Mouse (Mus musculus): Measurements from ENCODE around the gene Krtap28-13. TPM values are rescaled to one million over a fixed set of nuclear protein-coding genes. Genes with fewer than 3 reads are reported as not detected.

Krtap28-13 gene
- polyA plus RNA-seq, 1 experiment: not detected

DNA sequence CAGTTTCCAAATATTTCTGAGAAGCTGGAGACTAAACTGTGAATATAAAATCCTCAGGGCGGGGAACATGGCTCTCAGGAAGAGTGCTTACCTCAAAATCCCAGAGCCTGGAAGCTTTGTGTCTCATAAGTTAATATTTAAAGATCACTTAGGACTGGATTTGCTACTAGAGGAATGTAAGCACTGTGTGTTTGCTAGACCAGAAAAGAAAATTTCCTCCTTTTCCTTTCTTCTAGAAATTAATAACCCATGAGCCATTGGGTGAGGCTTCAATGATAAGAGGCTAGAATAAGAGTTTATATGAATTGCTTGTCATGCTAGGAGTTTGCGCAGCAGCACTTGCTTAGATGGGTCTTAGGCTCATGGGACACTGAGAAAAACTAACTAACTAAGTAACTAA is 24.1 kb downstream of the Krtap28-13 start:
- TF ChIP-seq CTCF (IDR thresholded peaks at IDR 0.05; ENCODE audit: borderline replicate concordance, insufficient read depth, low read length): no peak
- no peak for TF ChIP-seq POLR2A (IDR thresholded peaks at IDR 0.05; ENCODE audit: low read depth, low read length)

DNA sequence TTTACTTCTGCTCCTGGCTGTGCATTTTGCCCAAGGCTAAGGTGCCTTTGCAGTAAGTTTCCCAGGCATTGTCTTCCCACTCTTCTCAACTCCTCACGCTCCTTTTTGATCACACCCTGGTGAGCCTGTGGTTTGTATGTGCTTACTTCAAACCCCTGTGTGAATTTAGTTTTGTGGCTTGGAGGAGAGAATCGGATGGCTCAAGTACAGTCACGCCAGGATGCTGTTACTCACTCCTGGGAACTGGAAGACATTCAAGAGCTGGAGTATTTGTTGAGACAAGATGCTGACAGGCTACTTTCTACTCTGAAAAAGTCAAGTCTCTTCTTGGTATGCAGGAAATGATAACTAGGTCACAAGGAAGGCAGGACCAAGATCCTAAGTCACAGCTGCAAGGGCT is 30.5 kb downstream of the Krtap28-13 start:
- Histone ChIP-seq H3K4me1 (ENCODE audit: control insufficient read depth, insufficient read depth, low read length) (peaks cover 5% of the 10 kb centered on the region), H3K4me3 (ENCODE audit: insufficient read depth, low read length) (no peak overlapping the region), H3K27ac (ENCODE audit: insufficient read depth, low read length) (peak overlapping the region; percentile 86)
- TF ChIP-seq CTCF (IDR thresholded peaks at IDR 0.05; ENCODE audit: borderline replicate concordance, insufficient read depth, low read length) (no peak), POLR2A (IDR thresholded peaks at IDR 0.05; ENCODE audit: low read depth, low read length) (0 out of 2 replicates have a peak, but pooled peaks have one; percentile 21)

More for the DNA sequence above, 24.1 kb downstream of the Krtap28-13 start:
- no peaks in the 10 kb centered on the region for H3K4me1 ChIP-seq (ENCODE audit: control insufficient read depth, insufficient read depth, low read length)
- H3K27ac ChIP-seq (ENCODE audit: insufficient read depth, low read length): no peak overlapping the region
- H3K4me3 ChIP-seq (ENCODE audit: insufficient read depth, low read length): no peak overlapping the region

DNA sequence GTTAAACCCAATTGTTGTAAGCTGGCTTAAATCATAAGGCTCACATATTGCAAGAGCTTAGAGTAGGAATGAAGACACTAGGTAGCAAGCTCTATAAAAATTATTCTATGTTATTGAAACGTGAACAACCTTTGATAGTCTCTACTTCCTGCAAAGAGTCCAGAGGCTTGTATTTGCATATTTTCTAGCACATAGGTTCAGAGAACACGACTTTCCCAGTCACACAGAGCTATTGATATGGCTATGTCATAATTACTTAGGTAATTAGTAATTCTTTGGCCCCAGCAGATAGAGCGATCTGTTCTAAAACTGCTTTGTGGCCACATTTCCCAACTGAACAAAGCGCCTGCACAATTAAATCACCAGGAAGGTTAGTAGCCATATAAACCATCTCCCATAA is 36.2 kb downstream of the Krtap28-13 start:
- Histone ChIP-seq H3K4me1 (ENCODE audit: control insufficient read depth, insufficient read depth, low read length) (peaks cover 16% of the 10 kb centered on the region), H3K27ac (ENCODE audit: insufficient read depth, low read length) (peak overlapping the region; percentile 86), H3K4me3 (ENCODE audit: insufficient read depth, low read length) (no peak overlapping the region)
- TF ChIP-seq CTCF (IDR thresholded peaks at IDR 0.05; ENCODE audit: borderline replicate concordance, insufficient read depth, low read length) (no peak), POLR2A (IDR thresholded peaks at IDR 0.05; ENCODE audit: low read depth, low read length) (no peak)

DNA sequence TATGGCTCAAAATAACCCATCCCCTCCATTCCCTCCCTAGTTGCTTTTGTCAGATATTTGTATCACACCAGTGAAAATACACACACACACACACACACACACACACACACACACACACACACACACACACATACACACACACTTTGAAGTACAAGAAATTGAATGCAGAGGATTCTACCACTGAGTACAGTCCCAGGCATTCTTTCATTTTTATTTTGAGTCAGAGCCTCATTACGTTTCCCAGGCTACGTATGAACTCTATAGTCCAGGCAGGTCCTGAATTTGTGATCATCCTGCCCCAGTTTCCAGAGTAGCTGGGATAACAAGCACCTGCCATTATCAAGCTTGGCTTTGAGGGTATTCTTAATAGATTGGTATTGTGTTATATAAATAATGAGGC is 38.4 kb downstream of the Krtap28-13 start:
- no peak for TF ChIP-seq POLR2A (IDR thresholded peaks at IDR 0.05; ENCODE audit: low read depth, low read length)
- no peak for TF ChIP-seq CTCF (IDR thresholded peaks at IDR 0.05; ENCODE audit: borderline replicate concordance, insufficient read depth, low read length)
- Histone ChIP-seq H3K4me1 (ENCODE audit: control insufficient read depth, insufficient read depth, low read length) (peaks cover 18% of the 10 kb centered on the region), H3K4me3 (ENCODE audit: insufficient read depth, low read length) (no peak overlapping the region), H3K27ac (ENCODE audit: insufficient read depth, low read length) (peak overlapping the region; percentile 92)

DNA sequence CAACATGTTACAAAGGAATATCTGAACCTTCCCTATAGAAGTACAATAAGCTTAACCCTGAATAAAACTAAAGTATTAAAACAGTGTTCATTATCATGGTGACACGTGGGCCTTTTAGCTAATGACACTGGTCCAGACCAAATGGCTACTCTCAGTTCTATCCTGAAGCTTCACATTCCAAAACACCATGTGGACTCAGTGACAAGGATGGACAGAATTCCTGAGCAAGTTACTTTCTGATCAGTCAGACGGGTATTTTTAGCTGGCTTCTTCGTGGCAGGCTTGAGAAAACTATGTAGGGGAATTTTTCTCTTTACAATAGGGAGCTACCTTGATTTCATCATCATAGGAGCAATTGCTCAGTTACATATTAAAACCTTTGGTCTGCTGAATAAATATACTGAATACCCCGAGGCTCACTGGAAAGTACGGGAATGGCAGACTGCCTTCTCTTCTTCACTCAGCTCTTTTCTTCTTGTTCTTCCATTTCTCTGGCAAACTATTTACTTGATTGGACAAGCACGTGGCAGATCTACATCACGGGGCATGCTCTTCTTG is 38.9 kb downstream of the Krtap28-13 start:
- TF ChIP-seq POLR2A (IDR thresholded peaks at IDR 0.05; ENCODE audit: low read depth, low read length): no peak
- no peak for TF ChIP-seq CTCF (IDR thresholded peaks at IDR 0.05; ENCODE audit: borderline replicate concordance, insufficient read depth, low read length)
- Histone ChIP-seq H3K4me1 (ENCODE audit: control insufficient read depth, insufficient read depth, low read length) (peaks cover 18% of the 10 kb centered on the region), H3K4me3 (ENCODE audit: insufficient read depth, low read length) (no peak overlapping the region), H3K27ac (ENCODE audit: insufficient read depth, low read length) (peak overlapping the region; percentile 92)

DNA sequence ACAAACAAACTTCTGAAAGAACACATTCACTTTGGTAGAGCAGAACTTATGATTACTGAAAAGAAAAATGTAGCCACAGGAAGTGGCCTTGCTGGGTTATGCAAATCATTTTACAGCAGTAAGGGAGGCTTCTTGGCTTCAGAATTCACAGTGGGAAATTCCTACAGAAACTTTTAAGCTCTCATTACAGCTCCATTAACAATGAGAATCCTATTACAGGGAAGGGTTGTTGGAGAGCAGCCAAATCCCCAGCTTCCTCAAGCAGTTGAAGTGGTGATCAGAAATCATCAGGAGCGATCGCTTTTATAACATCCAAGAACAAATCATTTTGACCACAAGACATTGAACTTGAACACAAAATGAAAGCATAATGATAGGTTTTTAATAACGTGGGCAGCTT is 41.2 kb downstream of the Krtap28-13 start:
- H3K27ac ChIP-seq (ENCODE audit: insufficient read depth, low read length): peak overlapping the region; percentile 99
- TF ChIP-seq POLR2A (IDR thresholded peaks at IDR 0.05; ENCODE audit: low read depth, low read length) (no peak), CTCF (IDR thresholded peaks at IDR 0.05; ENCODE audit: borderline replicate concordance, insufficient read depth, low read length) (no peak)

DNA sequence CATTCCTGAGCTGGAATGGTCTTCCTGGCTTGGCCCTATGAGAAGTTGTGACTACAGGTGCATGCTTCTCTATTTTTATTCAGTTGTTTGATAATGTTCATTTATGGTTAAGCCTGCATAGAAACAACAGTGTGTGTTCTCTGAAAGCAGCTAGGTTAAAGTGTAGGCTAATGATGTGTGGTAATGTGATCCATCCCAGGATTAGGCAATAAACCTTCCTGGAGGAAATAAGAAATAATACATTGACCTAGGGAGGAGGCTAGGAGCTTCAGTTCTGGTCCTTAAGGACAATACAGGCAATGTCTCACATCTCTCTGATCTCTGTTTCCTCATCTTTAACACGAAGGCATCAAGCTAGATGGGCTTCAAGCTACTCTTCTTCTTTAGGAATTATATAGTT is 44.7 kb downstream of the Krtap28-13 start:
- H3K27ac ChIP-seq (ENCODE audit: insufficient read depth, low read length): no peak overlapping the region

More for the DNA sequence above, 41.2 kb downstream of the Krtap28-13 start:
- H3K4me1 ChIP-seq (ENCODE audit: control insufficient read depth, insufficient read depth, low read length): peaks cover 12% of the 10 kb centered on the region
- no peak overlapping the region for H3K4me3 ChIP-seq (ENCODE audit: insufficient read depth, low read length)

DNA sequence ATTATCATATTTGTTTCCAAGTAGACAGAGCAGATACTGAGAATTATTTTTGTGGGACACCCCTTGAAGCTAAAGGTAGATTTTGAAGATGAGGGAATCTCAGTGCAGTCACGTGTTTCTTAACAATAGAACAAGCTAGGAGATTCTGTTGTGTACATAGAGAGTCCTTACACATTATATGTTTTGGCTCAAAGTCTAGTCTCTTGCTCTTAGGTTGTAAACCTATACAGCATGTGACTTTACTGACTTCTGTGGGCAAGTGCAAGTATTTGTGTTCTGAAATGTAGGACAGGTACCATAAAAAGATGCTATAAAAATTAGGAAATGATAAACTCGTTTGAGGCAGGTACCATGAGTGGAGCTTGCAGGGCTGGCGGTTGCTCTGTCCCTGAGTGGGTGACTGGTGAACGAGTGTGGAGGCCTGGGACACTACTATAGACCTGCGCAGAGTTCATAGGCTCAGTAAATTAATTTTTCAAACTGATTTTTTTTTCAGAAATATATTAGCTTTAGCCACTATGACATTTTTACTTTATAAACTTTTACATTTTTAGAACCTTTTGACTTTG is 46.8 kb downstream of the Krtap28-13 start:
- Histone ChIP-seq H3K27ac (ENCODE audit: insufficient read depth, low read length) (no peak overlapping the region), H3K4me3 (ENCODE audit: insufficient read depth, low read length) (no peak overlapping the region), H3K4me1 (ENCODE audit: control insufficient read depth, insufficient read depth, low read length) (peaks cover 3% of the 10 kb centered on the region; the same call in 1 of the 2 replicates)
- TF ChIP-seq POLR2A (IDR thresholded peaks at IDR 0.05; ENCODE audit: low read depth, low read length) (no peak), CTCF (IDR thresholded peaks at IDR 0.05; ENCODE audit: borderline replicate concordance, insufficient read depth, low read length) (no peak)

More for the DNA sequence above, 44.7 kb downstream of the Krtap28-13 start:
- peaks cover 4% of the 10 kb centered on the region for H3K4me1 ChIP-seq (ENCODE audit: control insufficient read depth, insufficient read depth, low read length)
- no peak overlapping the region for H3K4me3 ChIP-seq (ENCODE audit: insufficient read depth, low read length)
- no peak for TF ChIP-seq POLR2A (IDR thresholded peaks at IDR 0.05; ENCODE audit: low read depth, low read length)
- no peak for TF ChIP-seq CTCF (IDR thresholded peaks at IDR 0.05; ENCODE audit: borderline replicate concordance, insufficient read depth, low read length)

DNA sequence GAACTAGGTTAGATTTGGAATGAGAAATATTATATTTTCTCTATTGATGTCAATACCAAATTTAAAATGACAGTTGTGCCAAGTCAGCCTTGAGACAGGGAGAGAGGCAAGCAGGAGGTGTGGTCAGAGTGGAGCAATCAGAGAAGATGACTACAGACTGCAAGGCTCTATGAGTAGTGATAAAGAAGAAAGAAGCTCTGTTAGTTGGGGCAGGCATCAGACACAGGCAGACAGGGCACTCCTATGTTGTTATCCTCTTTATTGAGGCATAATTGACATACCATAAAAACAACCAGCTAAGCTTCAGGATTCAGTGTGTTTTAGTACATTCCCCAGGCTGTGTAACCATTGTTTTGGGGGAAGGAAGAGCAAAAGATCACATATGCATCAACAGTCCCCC is 50.3 kb downstream of the Krtap28-13 start:
- no peak overlapping the region for H3K4me3 ChIP-seq (ENCODE audit: insufficient read depth, low read length)
- H3K4me1 ChIP-seq (ENCODE audit: control insufficient read depth, insufficient read depth, low read length): peaks cover 2% of the 10 kb centered on the region; the same call in 1 of the 2 replicates
- no peak overlapping the region for H3K27ac ChIP-seq (ENCODE audit: insufficient read depth, low read length)
- TF ChIP-seq CTCF (IDR thresholded peaks at IDR 0.05; ENCODE audit: borderline replicate concordance, insufficient read depth, low read length) (no peak), POLR2A (IDR thresholded peaks at IDR 0.05; ENCODE audit: low read depth, low read length) (no peak)

Other genes with a start within 250 kb of the Krtap28-13 start
- gene Agfg1, start 221.4 kb upstream of the Krtap28-13 start, polyA plus RNA-seq (2011; ENCODE audit: insufficient read length, low read depth, missing spikeins): 75.1 and 77.5 TPM in 2 replicates
- gene A030005L19Rik, start 147.6 kb upstream of the Krtap28-13 start, polyA plus RNA-seq (2011; ENCODE audit: insufficient read length, low read depth, missing spikeins): 1.1 TPM in 1 of 2 replicates, not detected in the other
- not detected in 2 replicates for gene A030014E15Rik, start 136.0 kb upstream of the Krtap28-13 start, polyA plus RNA-seq (2011; ENCODE audit: insufficient read length, low read depth, missing spikeins)
- not detected in 2 replicates for gene Gm6217, start 129.5 kb upstream of the Krtap28-13 start, polyA plus RNA-seq (2011; ENCODE audit: insufficient read length, low read depth, missing spikeins)
- not detected in 2 replicates for gene A030003K21Rik, start 117.5 kb upstream of the Krtap28-13 start, polyA plus RNA-seq (2011; ENCODE audit: insufficient read length, low read depth, missing spikeins)
- gene Gm7544, start 104.9 kb upstream of the Krtap28-13 start, polyA plus RNA-seq (2011; ENCODE audit: insufficient read length, low read depth, missing spikeins): not detected in 2 replicates
- not detected in 2 replicates for gene Gm47955, start 100.6 kb upstream of the Krtap28-13 start, polyA plus RNA-seq (2011; ENCODE audit: insufficient read length, low read depth, missing spikeins)
- not detected in 2 replicates for gene Gm47959, start 60.4 kb upstream of the Krtap28-13 start, polyA plus RNA-seq (2011; ENCODE audit: insufficient read length, low read depth, missing spikeins)
- gene Slc19a3, start 22.5 kb upstream of the Krtap28-13 start, polyA plus RNA-seq (2011; ENCODE audit: insufficient read length, low read depth, missing spikeins): 0.38 and 0.93 TPM in 2 replicates
- gene Krtap28-10, start 18.4 kb upstream of the Krtap28-13 start, polyA plus RNA-seq (2011; ENCODE audit: insufficient read length, low read depth, missing spikeins): not detected in 2 replicates
- gene Gm47969, start 16.0 kb upstream of the Krtap28-13 start, polyA plus RNA-seq (2011; ENCODE audit: insufficient read length, low read depth, missing spikeins): not detected in 2 replicates
- gene A030005K14Rik, start 1.6 kb upstream of the Krtap28-13 start, polyA plus RNA-seq (2011; ENCODE audit: insufficient read length, low read depth, missing spikeins): not detected in 2 replicates
- 11.8 and 12.2 TPM in 2 replicates for gene Ccl20, start 55.8 kb downstream of the Krtap28-13 start, polyA plus RNA-seq (2011; ENCODE audit: insufficient read length, low read depth, missing spikeins)
- gene Daw1, start 98.8 kb downstream of the Krtap28-13 start, polyA plus RNA-seq (2011; ENCODE audit: insufficient read length, low read depth, missing spikeins): not detected in 2 replicates